Mouse (Mus musculus): Measurements from ENCODE around the gene Pcyt2.

DNA sequence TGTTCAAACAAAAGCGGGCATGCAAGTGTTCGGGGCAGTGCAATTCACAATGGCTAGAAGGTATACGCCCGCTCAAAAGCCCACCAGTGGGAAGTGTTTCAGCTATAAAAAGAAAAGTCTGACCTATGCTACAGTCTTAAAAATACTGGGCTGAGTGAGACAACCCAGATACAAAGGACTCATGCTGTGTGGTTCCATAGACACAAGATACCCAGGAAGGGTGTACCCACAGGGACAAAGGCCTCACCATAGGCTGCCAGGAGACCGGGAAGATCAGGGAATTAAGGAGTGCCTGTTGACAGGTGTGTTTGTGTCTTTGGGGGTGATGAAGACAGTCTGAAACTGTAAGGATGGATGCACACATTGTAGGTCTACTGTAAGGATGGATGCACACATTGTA lies 46.0 kb upstream of the Pcyt2 start:
- no peak for TF ChIP-seq POLR2A (IDR thresholded peaks at IDR 0.05; ENCODE audit: control insufficient read depth, extremely low read depth, insufficient read depth, low read length, poor library complexity)
- no peak for TF ChIP-seq CTCF (IDR thresholded peaks at IDR 0.05; ENCODE audit: borderline replicate concordance, control insufficient read depth, extremely low read depth, insufficient read depth, low read length, poor library complexity)
